Mouse (Mus musculus): Measurements from ENCODE around the gene Gnptab. TPM values are rescaled to one million over a fixed set of nuclear protein-coding genes. Genes with fewer than 3 reads are reported as not detected.

The Gnptab gene
- total and polyA plus RNA-seq, 3 experiments: 14.2 to 24.1 TPM; not detected in 1

- H3K36me3 ChIP-seq (ENCODE audit: control insufficient read depth in 1 of 2, insufficient read depth in 2 of 2, low read length in 2 of 2): peaks cover 0 to 6% of the 10 kb centered on the region in 2 experiments; a peak in 2 of 4 replicates
- no peaks in the 10 kb centered on the region for H3K9me3 ChIP-seq (replicated peaks; ENCODE audit: insufficient read depth, low read length)
- H3K27me3 ChIP-seq (ENCODE audit: control insufficient read depth in 1 of 2, insufficient read depth in 2 of 2, low read length in 2 of 2): no peaks in the 10 kb centered on the region
- peaks cover 7% of the 10 kb centered on the region for H3K79me2 ChIP-seq (ENCODE audit: control insufficient read depth, insufficient read depth, low read length, poor library complexity)
- DNase-seq (ENCODE audit: low read depth, low spot score): no peak
- no peak for TF ChIP-seq JUND (IDR thresholded peaks at IDR 0.05; ENCODE audit: low read depth, low read length)
- no peak for TF ChIP-seq ETS1 (IDR thresholded peaks at IDR 0.05; ENCODE audit: low read depth, low read length)
- no peak overlapping the region for H3K27ac ChIP-seq (ENCODE audit: control insufficient read depth, low read depth, low read length)
- no peak overlapping the region for H3K9ac ChIP-seq (ENCODE audit: control insufficient read depth, low read depth, low read length, poor library complexity, severe bottlenecking)
- no peak overlapping the region for H3K4me3 ChIP-seq (ENCODE audit: control insufficient read depth in 1 of 2, insufficient read depth in 1 of 2, low read depth in 2 of 2, low read length in 2 of 2)
- H3K4me1 ChIP-seq (ENCODE audit: control insufficient read depth in 1 of 2, insufficient read depth in 2 of 2, low read length in 2 of 2): peaks cover 0 to 3% of the 10 kb centered on the region in 2 experiments; a peak in 2 of 4 replicates
Measured at GRCm38 (mm10) chr10:88374984-88375383, 3.9 kb upstream of the Gnptab start.

GRCm38 (mm10) chr10:88376770-88377169 is 2.2 kb upstream of the Gnptab start:
- peaks cover 21% of the 10 kb centered on the region for H3K79me2 ChIP-seq (ENCODE audit: control insufficient read depth, insufficient read depth, low read length, poor library complexity)
- H3K4me3 ChIP-seq (ENCODE audit: control insufficient read depth in 1 of 2, insufficient read depth in 1 of 2, low read depth in 2 of 2, low read length in 2 of 2): peak overlapping the region; percentile 49 to 66
- peak overlapping the region; percentile 56 for H3K9ac ChIP-seq (ENCODE audit: control insufficient read depth, low read depth, low read length, poor library complexity, severe bottlenecking)
- H3K27ac ChIP-seq (ENCODE audit: control insufficient read depth, low read depth, low read length): no peak overlapping the region
- DNase-seq (ENCODE audit: low read depth, low spot score): peak; percentile 93
- peaks cover 2 to 17% of the 10 kb centered on the region in 2 experiments for H3K4me1 ChIP-seq (ENCODE audit: control insufficient read depth in 1 of 2, insufficient read depth in 2 of 2, low read length in 2 of 2)
- H3K36me3 ChIP-seq (ENCODE audit: control insufficient read depth in 1 of 2, insufficient read depth in 2 of 2, low read length in 2 of 2): peaks cover 0 to 18% of the 10 kb centered on the region in 2 experiments; a peak in 2 of 4 replicates
- H3K27me3 ChIP-seq (ENCODE audit: control insufficient read depth in 1 of 2, insufficient read depth in 2 of 2, low read length in 2 of 2): no peaks in the 10 kb centered on the region
- TF ChIP-seq CHD1 (IDR thresholded peaks at IDR 0.05; ENCODE audit: low read depth, low read length) (no peak), ETS1 (IDR thresholded peaks at IDR 0.05; ENCODE audit: low read depth, low read length) (no peak), ZNF384 (IDR thresholded peaks at IDR 0.05; ENCODE audit: low read depth, low read length) (no peak), BHLHE40 (IDR thresholded peaks at IDR 0.05; ENCODE audit: borderline replicate concordance, low read depth, low read length) (no peak), CTCF (IDR thresholded peaks at IDR 0.05 in 2 of 3, conservative IDR thresholded peaks at IDR 0.05 in 1 of 3; ENCODE audit: control insufficient read depth in 1 of 3, insufficient read depth in 1 of 3, low read depth in 2 of 3, low read length in 3 of 3, poor library complexity in 1 of 3, severe bottlenecking in 1 of 3) (peak; percentile 82 to 93 (median 90)), ZC3H11A (IDR thresholded peaks at IDR 0.05; ENCODE audit: low read depth, low read length) (peak; percentile 76), POLR2AphosphoS5 (IDR thresholded peaks at IDR 0.05; ENCODE audit: borderline replicate concordance, low read depth, low read length) (no peak), MAX (IDR thresholded peaks at IDR 0.05; ENCODE audit: low read length) (peak; percentile 64; the same call in 1 of the 2 replicates), MYC (IDR thresholded peaks at IDR 0.05; ENCODE audit: low read depth, low read length) (peak; percentile 68; the same call in 1 of the 2 replicates), TCF12 (IDR thresholded peaks at IDR 0.05; ENCODE audit: low read depth, low read length) (no peak), MXI1 (IDR thresholded peaks at IDR 0.05; ENCODE audit: low read depth, low read length) (peak; percentile 76), USF1 (IDR thresholded peaks at IDR 0.05; ENCODE audit: low read depth, low read length) (no peak), EP300 (IDR thresholded peaks at IDR 0.05; ENCODE audit: low read depth in 1 of 2, low read length in 2 of 2) (no peak), KAT2A (conservative IDR thresholded peaks at IDR 0.05; ENCODE audit: low read depth, low read length) (no peak), MAZ (IDR thresholded peaks at IDR 0.05; ENCODE audit: low read depth, low read length) (no peak), POLR2AphosphoS2 (IDR thresholded peaks at IDR 0.05; ENCODE audit: low read length) (no peak), ZMIZ1 (IDR thresholded peaks at IDR 0.05; ENCODE audit: low read depth, low read length) (no peak), RCOR1 (IDR thresholded peaks at IDR 0.05; ENCODE audit: low read depth, low read length) (no peak), SIN3A (IDR thresholded peaks at IDR 0.05; ENCODE audit: low read length) (peak; percentile 47; the same call in 1 of the 2 replicates), NRF1 (IDR thresholded peaks at IDR 0.05; ENCODE audit: insufficient read depth, low read depth, low read length, poor library complexity, severe bottlenecking) (no peak), MEF2A (IDR thresholded peaks at IDR 0.05; ENCODE audit: extremely low read depth, insufficient replicate concordance, low read depth, low read length, poor library complexity, severe bottlenecking) (no peak), RAD21 (IDR thresholded peaks at IDR 0.05; ENCODE audit: low read depth, low read length) (peak; percentile 92), NELFE (IDR thresholded peaks at IDR 0.05; ENCODE audit: low read depth, low read length) (no peak), SMC3 (IDR thresholded peaks at IDR 0.05; ENCODE audit: low read depth, low read length) (peak; percentile 72)
- H3K9me3 ChIP-seq (replicated peaks; ENCODE audit: insufficient read depth, low read length): no peaks in the 10 kb centered on the region
